Mouse (Mus musculus) cortical plate, adult 2 months (tissue): ENCODE results near the gene Csf1. TPM values are rescaled to one million over a fixed set of nuclear protein-coding genes. Genes with fewer than 3 reads are reported as not detected.
A peak's percentile ranks its signal among the peaks of the same experiment; 100 is the strongest.

Experiments
- H3K27ac ChIP-seq: fragments of 200-500 bp; 2 replicates; pipeline ENCODE4 v1.5.1; 2012; ENCODE audit warnings: low read length, control low read depth, inconsistent platforms; ENCODE audit not compliant: insufficient read depth
- H3K4me1 ChIP-seq: fragments of 200-500 bp; 2 replicates; pipeline ENCODE4 v1.6.1; 2011; ENCODE audit warnings: low read length; ENCODE audit not compliant: control insufficient read depth, insufficient read depth
- H3K4me3 ChIP-seq: fragments of 200-500 bp; 2 replicates; pipeline ENCODE4 v1.5.1; 2011; ENCODE audit warnings: mild to moderate bottlenecking, low read length, control low read depth; ENCODE audit not compliant: insufficient read depth
- CTCF ChIP-seq: fragments of 200-500 bp; IDR thresholded peaks from 2 replicates; pipeline ENCODE4 v1.5.1; 2011; ENCODE audit warnings: mild to moderate bottlenecking, control low read depth, low read length; ENCODE audit not compliant: insufficient read depth; ENCODE audit errors: extremely low read depth
- POLR2A ChIP-seq: fragments of 200-500 bp; IDR thresholded peaks from 2 replicates; pipeline ENCODE4 v1.6.1; 2011; ENCODE audit warnings: mild to moderate bottlenecking, low read length, control low read depth; ENCODE audit not compliant: insufficient read depth; ENCODE audit errors: extremely low read depth
- polyA plus RNA-seq: library from polyadenylated mRNA; depleted of rRNA; stranded (reverse); fragments of >200 nt; gene quantifications from 2 replicates; pipeline ENCODE4 v1.2.3, GENCODE M21; 2012

The Csf1 gene
- polyA plus RNA-seq, 1 experiment = 16.7 TPM

GRCm38 (mm10) chr3:107763552-107763951 is 3.3 kb upstream of the Csf1 start:
- TF ChIP-seq CTCF = no peak
- no peak for TF ChIP-seq POLR2A
- no peak overlapping the region for H3K4me3 ChIP-seq
- H3K4me1 ChIP-seq = peaks cover 3% of the 10 kb centered on the region; the same call in 1 of the 2 replicates
- no peak overlapping the region for H3K27ac ChIP-seq

- no peak for TF ChIP-seq POLR2A
- H3K4me3 ChIP-seq = no peak overlapping the region
- H3K27ac ChIP-seq = no peak overlapping the region
- H3K4me1 ChIP-seq = peaks cover 10% of the 10 kb centered on the region
These were observed 1.2 kb upstream of the Csf1 start for GRCm38 (mm10) chr3:107761446-107761845.

GRCm38 (mm10) chr3:107760771-107761170 is 502 bp upstream of the Csf1 start:
- no peak overlapping the region for H3K27ac ChIP-seq

GRCm38 (mm10) chr3:107758638-107759037 is 1.6 kb downstream of the Csf1 start:
- Histone ChIP-seq H3K27ac (no peak overlapping the region), H3K4me3 (peak overlapping the region; percentile 52), H3K4me1 (peaks cover 10% of the 10 kb centered on the region)
- TF ChIP-seq CTCF = no peak
- peak; percentile 72 for TF ChIP-seq POLR2A

More at GRCm38 (mm10) chr3:107760771-107761170, 502 bp upstream of the Csf1 start:
- TF ChIP-seq POLR2A (no peak), CTCF (no peak)
- Histone ChIP-seq H3K4me1 (peaks cover 10% of the 10 kb centered on the region), H3K4me3 (no peak overlapping the region; the same call in 1 of the 2 replicates)

GRCm38 (mm10) chr3:107758176-107758575 is 2.1 kb downstream of the Csf1 start:
- TF ChIP-seq POLR2A (no peak), CTCF (no peak)
- no peak overlapping the region for H3K27ac ChIP-seq
- peak overlapping the region; percentile 52 for H3K4me3 ChIP-seq

GRCm38 (mm10) chr3:107757365-107758129 is 2.7 kb downstream of the Csf1 start:
- no peak overlapping the region for H3K27ac ChIP-seq
- H3K4me1 ChIP-seq = peaks cover 10% of the 10 kb centered on the region
- peak overlapping the region; percentile 52 for H3K4me3 ChIP-seq
- TF ChIP-seq CTCF (no peak), POLR2A (no peak)

More at GRCm38 (mm10) chr3:107758176-107758575, 2.1 kb downstream of the Csf1 start:
- peaks cover 10% of the 10 kb centered on the region for H3K4me1 ChIP-seq

GRCm38 (mm10) chr3:107756481-107756866 is 3.8 kb downstream of the Csf1 start:
- Histone ChIP-seq H3K4me1 (peaks cover 13% of the 10 kb centered on the region), H3K27ac (no peak overlapping the region), H3K4me3 (no peak overlapping the region)
- TF ChIP-seq CTCF = no peak
- no peak for TF ChIP-seq POLR2A

GRCm38 (mm10) chr3:107755702-107756480 is 4.4 kb downstream of the Csf1 start:
- Histone ChIP-seq H3K4me3 (no peak overlapping the region), H3K4me1 (peaks cover 13% of the 10 kb centered on the region), H3K27ac (no peak overlapping the region)
- TF ChIP-seq POLR2A = no peak
- no peak for TF ChIP-seq CTCF

- TF ChIP-seq CTCF (peak; percentile 67), POLR2A (no peak)
- Histone ChIP-seq H3K4me3 (no peak overlapping the region), H3K27ac (no peak overlapping the region), H3K4me1 (peaks cover 17% of the 10 kb centered on the region)
These were observed 5.6 kb downstream of the Csf1 start for GRCm38 (mm10) chr3:107754632-107755031.

- Histone ChIP-seq H3K27ac (no peak overlapping the region), H3K4me1 (peaks cover 6% of the 10 kb centered on the region; the same call in 1 of the 2 replicates), H3K4me3 (no peak overlapping the region)
- no peak for TF ChIP-seq CTCF
- TF ChIP-seq POLR2A = no peak
These were observed 8.7 kb downstream of the Csf1 start for GRCm38 (mm10) chr3:107751607-107752006.
